Mouse (Mus musculus): ENCODE results near the gene Kncn. TPM values are rescaled to one million over a fixed set of nuclear protein-coding genes. Genes with fewer than 3 reads are reported as not detected.

Gene Kncn
- total and polyA plus RNA-seq, 3 experiments, result not detected

GRCm38 (mm10) chr4:115863352-115863751 lies 20.8 kb upstream of the Kncn start:
- no peak for DNase-seq
- Histone ChIP-seq H3K9ac (ENCODE audit: low read depth, low read length) (no peak overlapping the region), H3K27me3 (ENCODE audit: control insufficient read depth, insufficient read depth, low read length) (no peaks in the 10 kb centered on the region), H3K27ac (no peak overlapping the region), H3K79me2 (replicated peaks; ENCODE audit: control insufficient read depth, insufficient read depth, low read length) (no peaks in the 10 kb centered on the region), H3K36me3 (ENCODE audit: control insufficient read depth, insufficient read depth, low read length) (no peaks in the 10 kb centered on the region), H3K4me1 (ENCODE audit: control insufficient read depth, insufficient read depth, low read length) (no peaks in the 10 kb centered on the region), H3K4me3 (no peak overlapping the region)
- WGBS, result 87% methylated on average over 7 of the region's 7 CpGs
- TF ChIP-seq CTCF (IDR thresholded peaks at IDR 0.05), result no peak
- no peak for TF ChIP-seq EP300 (IDR thresholded peaks at IDR 0.05; ENCODE audit: insufficient read depth, low read depth, low read length)
- no peak for TF ChIP-seq POLR2A (IDR thresholded peaks at IDR 0.05; ENCODE audit: insufficient read depth, low read depth, low read length)
- intact Hi-C loops (cut with DNase I), result no loop called here

- H3K4me3 ChIP-seq, result no peak overlapping the region
- no peak for TF ChIP-seq POLR2A (IDR thresholded peaks at IDR 0.05; ENCODE audit: insufficient read depth, low read depth, low read length)
- no peak for TF ChIP-seq CTCF (IDR thresholded peaks at IDR 0.05)
- TF ChIP-seq EP300 (IDR thresholded peaks at IDR 0.05; ENCODE audit: insufficient read depth, low read depth, low read length), result no peak
- intact Hi-C loops (cut with DNase I), result no loop called here
- no peaks in the 10 kb centered on the region for H3K4me1 ChIP-seq (ENCODE audit: control insufficient read depth, insufficient read depth, low read length)
- H3K27me3 ChIP-seq (ENCODE audit: control insufficient read depth, insufficient read depth, low read length), result no peaks in the 10 kb centered on the region
- H3K79me2 ChIP-seq (replicated peaks; ENCODE audit: control insufficient read depth, insufficient read depth, low read length), result no peaks in the 10 kb centered on the region
- H3K36me3 ChIP-seq (ENCODE audit: control insufficient read depth, insufficient read depth, low read length), result no peaks in the 10 kb centered on the region
- H3K9ac ChIP-seq (ENCODE audit: low read depth, low read length), result no peak overlapping the region
- H3K27ac ChIP-seq, result no peak overlapping the region
- WGBS, result 85% methylated on average over 10 of the region's 10 CpGs
- no peak for DNase-seq
Observed at GRCm38 (mm10) chr4:115863880-115864279, 20.3 kb upstream of the Kncn start.

- intact Hi-C loops (cut with DNase I), result no loop called here
Observed at GRCm38 (mm10) chr4:115869512-115870210, 14.5 kb upstream of the Kncn start.

GRCm38 (mm10) chr4:115873231-115873630 lies 11.0 kb upstream of the Kncn start:
- H3K36me3 ChIP-seq (ENCODE audit: control insufficient read depth, insufficient read depth, low read length), result no peaks in the 10 kb centered on the region
- H3K4me3 ChIP-seq, result no peak overlapping the region
- H3K27me3 ChIP-seq (ENCODE audit: control insufficient read depth, insufficient read depth, low read length), result no peaks in the 10 kb centered on the region
- WGBS, result 91% methylated on average over 3 of the region's 3 CpGs
- TF ChIP-seq EP300 (IDR thresholded peaks at IDR 0.05; ENCODE audit: insufficient read depth, low read depth, low read length), result no peak
- TF ChIP-seq POLR2A (IDR thresholded peaks at IDR 0.05; ENCODE audit: insufficient read depth, low read depth, low read length), result no peak
- TF ChIP-seq CTCF (IDR thresholded peaks at IDR 0.05), result no peak
- no peak overlapping the region for H3K9ac ChIP-seq (ENCODE audit: low read depth, low read length)
- intact Hi-C loops (cut with DNase I), result no loop called here
- H3K27ac ChIP-seq, result no peak overlapping the region
- H3K4me1 ChIP-seq (ENCODE audit: control insufficient read depth, insufficient read depth, low read length), result no peaks in the 10 kb centered on the region; the same call in 1 of the 2 replicates
- no peak for DNase-seq
- no peaks in the 10 kb centered on the region for H3K79me2 ChIP-seq (replicated peaks; ENCODE audit: control insufficient read depth, insufficient read depth, low read length)

More at GRCm38 (mm10) chr4:115869512-115870210, 14.5 kb upstream of the Kncn start:
- no peak for DNase-seq
- no peak overlapping the region for H3K9ac ChIP-seq (ENCODE audit: low read depth, low read length)
- H3K79me2 ChIP-seq (replicated peaks; ENCODE audit: control insufficient read depth, insufficient read depth, low read length), result no peaks in the 10 kb centered on the region
- H3K27ac ChIP-seq, result no peak overlapping the region
- WGBS, result 70% methylated on average over 16 of the region's 16 CpGs
- no peak overlapping the region for H3K4me3 ChIP-seq
- no peaks in the 10 kb centered on the region for H3K27me3 ChIP-seq (ENCODE audit: control insufficient read depth, insufficient read depth, low read length)
- no peaks in the 10 kb centered on the region for H3K4me1 ChIP-seq (ENCODE audit: control insufficient read depth, insufficient read depth, low read length)
- H3K36me3 ChIP-seq (ENCODE audit: control insufficient read depth, insufficient read depth, low read length), result no peaks in the 10 kb centered on the region
- TF ChIP-seq EP300 (IDR thresholded peaks at IDR 0.05; ENCODE audit: insufficient read depth, low read depth, low read length), result no peak
- no peak for TF ChIP-seq POLR2A (IDR thresholded peaks at IDR 0.05; ENCODE audit: insufficient read depth, low read depth, low read length)
- no peak for TF ChIP-seq CTCF (IDR thresholded peaks at IDR 0.05)

- no peak for DNase-seq
- no peaks in the 10 kb centered on the region for H3K27me3 ChIP-seq (ENCODE audit: control insufficient read depth, insufficient read depth, low read length)
- H3K36me3 ChIP-seq (ENCODE audit: control insufficient read depth, insufficient read depth, low read length), result no peaks in the 10 kb centered on the region
- TF ChIP-seq POLR2A (IDR thresholded peaks at IDR 0.05; ENCODE audit: insufficient read depth, low read depth, low read length) (no peak), CTCF (IDR thresholded peaks at IDR 0.05) (no peak), EP300 (IDR thresholded peaks at IDR 0.05; ENCODE audit: insufficient read depth, low read depth, low read length) (no peak)
- H3K4me3 ChIP-seq, result no peak overlapping the region
- no peak overlapping the region for H3K9ac ChIP-seq (ENCODE audit: low read depth, low read length)
- peaks cover 3% of the 10 kb centered on the region for H3K4me1 ChIP-seq (ENCODE audit: control insufficient read depth, insufficient read depth, low read length)
- no peaks in the 10 kb centered on the region for H3K79me2 ChIP-seq (replicated peaks; ENCODE audit: control insufficient read depth, insufficient read depth, low read length)
- 22% methylated on average over 11 of the region's 11 CpGs for WGBS
- H3K27ac ChIP-seq, result no peak overlapping the region
- intact Hi-C loops (cut with DNase I), result no loop called here
Observed at GRCm38 (mm10) chr4:115878216-115878678, 6.0 kb upstream of the Kncn start.

GRCm38 (mm10) chr4:115878828-115879227 lies 5.4 kb upstream of the Kncn start:
- no peaks in the 10 kb centered on the region for H3K79me2 ChIP-seq (replicated peaks; ENCODE audit: control insufficient read depth, insufficient read depth, low read length)
- no peaks in the 10 kb centered on the region for H3K36me3 ChIP-seq (ENCODE audit: control insufficient read depth, insufficient read depth, low read length)
- no peaks in the 10 kb centered on the region for H3K27me3 ChIP-seq (ENCODE audit: control insufficient read depth, insufficient read depth, low read length)
- intact Hi-C loops (cut with DNase I), result no loop called here
- peaks cover 3% of the 10 kb centered on the region for H3K4me1 ChIP-seq (ENCODE audit: control insufficient read depth, insufficient read depth, low read length)
- H3K4me3 ChIP-seq, result no peak overlapping the region
- no peak overlapping the region for H3K9ac ChIP-seq (ENCODE audit: low read depth, low read length)
- 62% methylated on average over 9 of the region's 9 CpGs for WGBS
- no peak for TF ChIP-seq CTCF (IDR thresholded peaks at IDR 0.05)
- no peak for TF ChIP-seq POLR2A (IDR thresholded peaks at IDR 0.05; ENCODE audit: insufficient read depth, low read depth, low read length)
- no peak for TF ChIP-seq EP300 (IDR thresholded peaks at IDR 0.05; ENCODE audit: insufficient read depth, low read depth, low read length)
- no peak for DNase-seq
- no peak overlapping the region for H3K27ac ChIP-seq

Measured in heart, adult 2 months (tissue).